Mouse (Mus musculus): ENCODE measurements around the gene Mrps25. TPM values are rescaled to one million over a fixed set of nuclear protein-coding genes. Genes with fewer than 3 reads are reported as not detected.

The Mrps25 gene
- polyA plus RNA-seq, 1 experiment from 2014 or later = 81.7 TPM

GRCm38 (mm10) chr6:92136356-92136755 lies 47.5 kb downstream of the Mrps25 start:
- Histone ChIP-seq H3K27ac (ENCODE audit: low read depth, low read length) (no peak overlapping the region), H3K27me3 (replicated peaks; ENCODE audit: control insufficient read depth, insufficient read depth, low read length) (no peaks in the 10 kb centered on the region), H3K9ac (ENCODE audit: low read depth, low read length) (no peak overlapping the region), H3K4me1 (ENCODE audit: control insufficient read depth, insufficient read depth, low read depth, low read length) (no peaks in the 10 kb centered on the region), H3K4me3 (ENCODE audit: low read length) (no peak overlapping the region), H3K36me3 (ENCODE audit: control insufficient read depth, insufficient read depth, low read length) (peaks cover 3% of the 10 kb centered on the region; the same call in 1 of the 2 replicates), H3K9me3 (ENCODE audit: control insufficient read depth, low read length) (no peaks in the 10 kb centered on the region), H3K4me2 (ENCODE audit: low read length) (no peak overlapping the region)
- no peak for ATAC-seq
- 78% methylated on average over 2 of the region's 2 CpGs for WGBS

DNA sequence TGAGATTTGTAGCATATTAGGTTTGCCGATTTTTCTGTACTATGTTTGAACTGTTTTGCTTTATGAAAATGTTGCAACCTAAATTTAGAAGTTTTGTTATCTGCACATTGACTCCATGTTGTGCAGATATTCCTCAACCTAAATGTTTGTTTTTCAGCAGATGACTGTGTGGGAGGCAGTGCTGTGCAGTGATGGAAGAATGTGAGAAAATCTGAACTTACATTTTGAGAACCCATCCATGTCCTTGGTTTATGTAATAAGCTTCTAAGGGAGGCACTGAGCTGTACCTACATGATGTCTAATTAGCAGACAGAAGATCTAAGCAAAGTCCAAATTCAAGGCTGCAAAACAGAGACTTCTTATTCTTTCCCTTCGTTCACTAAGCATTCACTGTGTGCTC lies 50.2 kb downstream of the Mrps25 start:
- no peak for ATAC-seq
- H3K9ac ChIP-seq (ENCODE audit: low read depth, low read length) = no peak overlapping the region
- no peaks in the 10 kb centered on the region for H3K36me3 ChIP-seq (ENCODE audit: control insufficient read depth, insufficient read depth, low read length)

GRCm38 (mm10) chr6:92132021-92132911 lies 51.6 kb downstream of the Mrps25 start:
- ATAC-seq = no peak
- whole genome bisulfite sequencing = 94% methylated on average over 3 of the region's 3 CpGs
- no peaks in the 10 kb centered on the region for H3K36me3 ChIP-seq (ENCODE audit: control insufficient read depth, insufficient read depth, low read length)
- no peak overlapping the region for H3K27ac ChIP-seq (ENCODE audit: low read depth, low read length)
- H3K4me3 ChIP-seq (ENCODE audit: low read length) = no peak overlapping the region
- no peaks in the 10 kb centered on the region for H3K27me3 ChIP-seq (replicated peaks; ENCODE audit: control insufficient read depth, insufficient read depth, low read length)
- no peak overlapping the region for H3K9ac ChIP-seq (ENCODE audit: low read depth, low read length)
- H3K4me2 ChIP-seq (ENCODE audit: low read length) = no peak overlapping the region
- H3K4me1 ChIP-seq (ENCODE audit: control insufficient read depth, insufficient read depth, low read depth, low read length) = no peaks in the 10 kb centered on the region
- H3K9me3 ChIP-seq (ENCODE audit: control insufficient read depth, low read length) = no peaks in the 10 kb centered on the region

More for the DNA sequence above, 50.2 kb downstream of the Mrps25 start:
- H3K4me3 ChIP-seq (ENCODE audit: low read length) = no peak overlapping the region
- no peaks in the 10 kb centered on the region for H3K4me1 ChIP-seq (ENCODE audit: control insufficient read depth, insufficient read depth, low read depth, low read length)
- no peaks in the 10 kb centered on the region for H3K9me3 ChIP-seq (ENCODE audit: control insufficient read depth, low read length)
- no peak overlapping the region for H3K27ac ChIP-seq (ENCODE audit: low read depth, low read length)
- H3K4me2 ChIP-seq (ENCODE audit: low read length) = no peak overlapping the region
- 93% methylated on average over 2 of the region's 2 CpGs for WGBS
- no peaks in the 10 kb centered on the region for H3K27me3 ChIP-seq (replicated peaks; ENCODE audit: control insufficient read depth, insufficient read depth, low read length)

DNA sequence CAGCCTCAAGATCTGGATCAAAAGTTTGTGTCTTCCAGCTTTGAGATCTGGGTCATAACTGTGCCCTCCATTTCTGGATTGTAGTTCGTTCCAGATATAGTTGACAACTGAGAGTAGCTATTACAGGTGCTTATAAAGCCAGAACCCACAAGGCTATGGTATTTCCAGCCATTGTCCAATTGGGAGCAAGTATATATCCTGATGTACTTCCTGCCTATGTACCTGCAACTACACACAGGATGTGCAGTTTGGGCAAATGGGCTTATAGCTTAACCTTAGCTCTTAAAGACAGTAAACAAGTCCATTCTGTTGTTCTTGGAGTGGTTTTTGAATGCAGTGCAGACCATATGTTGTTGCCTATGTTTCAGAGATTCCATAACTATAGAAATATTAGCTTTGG lies 52.4 kb downstream of the Mrps25 start:
- no peak overlapping the region for H3K9ac ChIP-seq (ENCODE audit: low read depth, low read length)
- no peaks in the 10 kb centered on the region for H3K27me3 ChIP-seq (replicated peaks; ENCODE audit: control insufficient read depth, insufficient read depth, low read length)
- ATAC-seq = no peak
- 97% methylated on average over 1 of the region's 1 CpGs for WGBS
- no peak overlapping the region for H3K4me3 ChIP-seq (ENCODE audit: low read length)
- H3K4me2 ChIP-seq (ENCODE audit: low read length) = no peak overlapping the region
- H3K36me3 ChIP-seq (ENCODE audit: control insufficient read depth, insufficient read depth, low read length) = no peaks in the 10 kb centered on the region
- no peaks in the 10 kb centered on the region for H3K4me1 ChIP-seq (ENCODE audit: control insufficient read depth, insufficient read depth, low read depth, low read length)
- H3K9me3 ChIP-seq (ENCODE audit: control insufficient read depth, low read length) = no peaks in the 10 kb centered on the region
- H3K27ac ChIP-seq (ENCODE audit: low read depth, low read length) = no peak overlapping the region

- H3K36me3 ChIP-seq (ENCODE audit: control insufficient read depth, insufficient read depth, low read length) = no peaks in the 10 kb centered on the region
- ATAC-seq = no peak
- H3K9ac ChIP-seq (ENCODE audit: low read depth, low read length) = no peak overlapping the region
- WGBS = 92% methylated on average over 1 of the region's 1 CpGs
- no peak overlapping the region for H3K27ac ChIP-seq (ENCODE audit: low read depth, low read length)
- H3K4me3 ChIP-seq (ENCODE audit: low read length) = no peak overlapping the region
- H3K4me1 ChIP-seq (ENCODE audit: control insufficient read depth, insufficient read depth, low read depth, low read length) = no peaks in the 10 kb centered on the region
- H3K4me2 ChIP-seq (ENCODE audit: low read length) = no peak overlapping the region
- H3K27me3 ChIP-seq (replicated peaks; ENCODE audit: control insufficient read depth, insufficient read depth, low read length) = no peaks in the 10 kb centered on the region
- H3K9me3 ChIP-seq (ENCODE audit: control insufficient read depth, low read length) = no peaks in the 10 kb centered on the region
These were observed 56.9 kb downstream of the Mrps25 start for GRCm38 (mm10) chr6:92126861-92127468.

- Histone ChIP-seq H3K36me3 (ENCODE audit: control insufficient read depth, insufficient read depth, low read length) (no peaks in the 10 kb centered on the region), H3K27ac (ENCODE audit: low read depth, low read length) (no peak overlapping the region), H3K4me1 (ENCODE audit: control insufficient read depth, insufficient read depth, low read depth, low read length) (no peaks in the 10 kb centered on the region), H3K4me2 (ENCODE audit: low read length) (no peak overlapping the region), H3K9me3 (ENCODE audit: control insufficient read depth, low read length) (no peaks in the 10 kb centered on the region), H3K27me3 (replicated peaks; ENCODE audit: control insufficient read depth, insufficient read depth, low read length) (no peaks in the 10 kb centered on the region), H3K4me3 (ENCODE audit: low read length) (no peak overlapping the region), H3K9ac (ENCODE audit: low read depth, low read length) (no peak overlapping the region)
- ATAC-seq = no peak
These were observed 59.3 kb downstream of the Mrps25 start for GRCm38 (mm10) chr6:92124547-92124946.

Other genes starting within 250 kb of the Mrps25 start
- gene Fgd5, start 205.2 kb downstream of the Mrps25 start, polyA plus RNA-seq (2015; fragmentation: Nextera tagmentation; extraction: Ambion mirVana) = 14.7 and 17.1 TPM in 2 replicates
- gene Nr2c2, start 92.6 kb downstream of the Mrps25 start, polyA plus RNA-seq (2015; fragmentation: Nextera tagmentation; extraction: Ambion mirVana) = 16.0 and 16.5 TPM in 2 replicates
- gene Rbsn, start 30.9 kb upstream of the Mrps25 start, polyA plus RNA-seq (2015; fragmentation: Nextera tagmentation; extraction: Ambion mirVana) = 28.6 and 34.3 TPM in 2 replicates
- gene Trh, start 60.6 kb upstream of the Mrps25 start, polyA plus RNA-seq (2015; fragmentation: Nextera tagmentation; extraction: Ambion mirVana) = 3.4 and 3.9 TPM in 2 replicates

Data from hindbrain, embryonic 16.5 days (tissue).